Mouse (Mus musculus) liver, adult 2 months (tissue): ENCODE data around the gene Boll. TPM values are rescaled to one million over a fixed set of nuclear protein-coding genes. Genes with fewer than 3 reads are reported as not detected.

Experiments used
- DNase-seq: peaks from one replicate; pipeline ENCODE4 v3.0.0-alpha.2; 2011; ENCODE audit warnings: low read depth, low spot score; ENCODE audit errors: extremely low read depth
- H3K27ac ChIP-seq: fragments of 200-500 bp; replicated peaks from 2 replicates; pipeline ENCODE4 v1.5.1; 2012; ENCODE audit warnings: low read depth, mild to moderate bottlenecking, control low read depth, inconsistent platforms, low read length; ENCODE audit not compliant: insufficient read depth
- H3K27me3 ChIP-seq: fragments of 200-500 bp; 2 replicates; pipeline ENCODE4 v1.6.1; 2012; ENCODE audit warnings: mild to moderate bottlenecking, moderate library complexity, low read length, inconsistent platforms; ENCODE audit not compliant: control insufficient read depth, insufficient read depth
- H3K36me3 ChIP-seq: fragments of 200-500 bp; 2 replicates; pipeline ENCODE4 v1.6.1; 2012; ENCODE audit warnings: low read length, inconsistent platforms; ENCODE audit not compliant: control insufficient read depth, insufficient read depth
- H3K4me1 ChIP-seq: fragments of 200-500 bp; 2 replicates; pipeline ENCODE4 v1.6.1; 2011; ENCODE audit warnings: low read length; ENCODE audit not compliant: control insufficient read depth, insufficient read depth
- H3K4me3 ChIP-seq: fragments of 200-500 bp; 2 replicates; pipeline ENCODE4 v1.5.1; 2011; ENCODE audit warnings: low read depth, mild to moderate bottlenecking, control low read depth, low read length, moderate library complexity; ENCODE audit not compliant: insufficient read depth
- H3K79me2 ChIP-seq: fragments of 200-500 bp; 2 replicates; pipeline ENCODE4 v1.6.1; 2012; ENCODE audit warnings: inconsistent platforms, mild to moderate bottlenecking, low read length, moderate library complexity; ENCODE audit not compliant: control insufficient read depth, insufficient read depth
- H3K9ac ChIP-seq: fragments of 200-500 bp; 2 replicates; pipeline ENCODE4 v1.6.1; 2012; ENCODE audit warnings: low read depth, mild to moderate bottlenecking, control low read depth, inconsistent platforms, low read length
- CTCF ChIP-seq: fragments of 200-500 bp; IDR thresholded peaks from 2 replicates; pipeline ENCODE4 v1.5.1; 2011; ENCODE audit warnings: low read depth, low read length, control low read depth
- POLR2A ChIP-seq: fragments of 200-500 bp; IDR thresholded peaks from 2 replicates; pipeline ENCODE4 v1.6.1; 2011; ENCODE audit warnings: low read length, control low read depth; ENCODE audit not compliant: insufficient read depth; ENCODE audit errors: extremely low read depth
- WGBS: fragments of 180-500 bp; shearing (Covaris S2); methylation state at CpG from one replicate; pipeline ENCODE4 v1.1.7; 2018; 5-methylcytosine and 5-hydroxymethylcytosine counted together
- polyA plus RNA-seq: library from polyadenylated mRNA; depleted of rRNA; stranded (reverse); fragments of >200 nt; gene quantifications from 2 replicates; pipeline ENCODE4 v1.2.3, GENCODE M21; 2012
- total RNA-seq: library from RNA; depleted of rRNA; stranded (reverse); fragments of >200 nt; gene quantifications from 2 replicates; pipeline ENCODE4 v1.2.3, GENCODE M21; 2014

Gene Boll
- total and polyA plus RNA-seq, 2 experiments: not detected

DNA sequence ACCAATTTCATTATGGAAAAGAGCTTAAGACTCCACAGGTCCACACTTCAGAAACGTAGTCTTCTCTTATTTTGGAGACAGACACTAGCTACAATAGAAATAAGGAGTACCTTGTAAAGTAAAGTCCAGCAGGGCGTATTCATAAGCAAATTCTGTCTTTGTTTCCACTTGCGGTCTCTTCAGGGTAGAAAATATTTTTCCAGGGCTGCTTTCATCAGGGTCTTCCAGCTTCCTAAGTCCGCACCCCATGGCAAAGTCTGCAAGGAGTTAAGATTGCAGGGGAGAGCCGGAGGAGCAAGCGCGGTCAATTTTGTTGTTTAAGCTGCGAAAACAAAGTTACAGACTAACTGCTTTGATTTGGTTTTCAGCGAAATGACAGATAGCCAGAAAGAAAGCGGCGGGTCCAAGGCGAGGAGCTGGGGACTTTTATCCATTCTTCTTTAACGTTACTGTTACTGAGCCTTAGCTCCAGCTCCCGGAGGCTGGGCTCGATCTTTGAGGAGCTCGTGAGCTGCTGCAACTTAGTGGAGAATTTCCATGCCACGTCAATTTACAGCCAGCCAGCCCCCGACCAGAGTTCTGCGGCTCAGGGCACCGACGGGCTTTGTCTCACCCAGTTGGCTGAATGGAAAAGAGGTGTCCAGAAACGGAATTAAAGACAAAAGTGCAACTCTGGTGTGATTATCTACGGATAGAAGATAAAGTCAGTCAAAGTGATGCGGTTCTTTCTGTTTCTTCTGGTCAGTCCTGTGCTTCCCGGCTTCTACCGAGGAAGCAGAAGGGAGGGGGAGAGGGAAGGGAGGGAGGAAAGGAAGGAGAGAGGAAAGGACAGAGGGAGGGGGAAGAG lies 137.0 kb downstream of the Boll start, which contains the start of gene Rftn2:
TSS of gene Rftn2 (minus strand) at position 772 of the 847 bp plus-strand sequence.
- Histone ChIP-seq H3K27me3 (no peaks in the 10 kb centered on the region), H3K36me3 (no peaks in the 10 kb centered on the region), H3K27ac (no peak within 1 kb of the TSS), H3K4me3 (peak within 1 kb of the TSS; percentile 61), H3K79me2 (no peaks in the 10 kb centered on the region), H3K9ac (peak within 1 kb of the TSS; percentile 51; the same call in 1 of the 2 replicates), H3K4me1 (no peaks in the 10 kb centered on the region; the same call in 1 of the 2 replicates)
- no peak for TF ChIP-seq CTCF
- TF ChIP-seq POLR2A: no peak
- WGBS: 8% methylated on average over 26 of the region's 26 CpGs
- no peak for DNase-seq

DNA sequence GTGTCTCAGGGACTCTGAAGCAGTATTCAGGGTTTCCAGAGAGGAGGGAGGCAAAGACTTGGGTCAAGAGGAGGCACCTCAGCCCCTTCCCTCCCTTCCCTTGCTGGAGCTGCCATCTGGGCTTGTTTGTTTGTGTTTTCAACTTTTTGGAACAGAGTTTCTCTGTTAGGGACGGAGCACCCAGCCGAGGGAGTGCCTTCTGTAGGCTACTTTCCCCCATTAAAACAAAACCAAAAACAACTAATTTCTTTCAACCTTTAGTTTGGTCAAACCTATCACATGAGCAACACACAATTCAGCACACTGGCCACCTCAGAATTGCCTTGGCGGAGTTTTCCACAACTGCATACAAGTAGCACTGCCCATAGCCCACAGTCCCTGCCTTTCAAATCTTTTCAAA lies 137.9 kb downstream of the Boll start:
- no peak overlapping the region for H3K9ac ChIP-seq
- H3K36me3 ChIP-seq: no peaks in the 10 kb centered on the region
- H3K27ac ChIP-seq: no peak overlapping the region
- no peaks in the 10 kb centered on the region for H3K79me2 ChIP-seq
- peak overlapping the region; percentile 30; the same call in 1 of the 2 replicates for H3K4me3 ChIP-seq
- 76% methylated on average over 3 of the region's 3 CpGs for WGBS
- no peaks in the 10 kb centered on the region; the same call in 1 of the 2 replicates for H3K4me1 ChIP-seq
- H3K27me3 ChIP-seq: no peaks in the 10 kb centered on the region
- TF ChIP-seq POLR2A: no peak
- TF ChIP-seq CTCF: no peak
- DNase-seq: no peak

DNA sequence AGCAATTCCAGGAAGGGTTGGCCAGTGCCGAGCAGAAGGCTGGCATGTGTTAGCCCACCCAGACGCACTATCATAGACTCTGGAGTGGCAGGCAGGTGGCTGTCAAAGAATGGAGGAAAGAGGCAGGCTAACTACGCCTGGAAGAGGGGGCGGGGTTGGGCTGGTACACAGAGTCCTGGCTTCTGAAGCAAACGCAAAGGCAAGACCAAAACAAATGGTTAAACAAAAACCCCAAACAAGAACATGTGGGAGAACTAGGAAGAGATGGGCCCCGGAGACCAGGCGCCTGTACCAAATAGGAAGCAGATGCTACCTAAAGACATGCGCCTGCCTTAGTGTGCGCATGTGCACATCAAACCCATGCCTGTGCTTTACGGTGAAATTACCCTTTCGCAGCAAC lies 139.2 kb downstream of the Boll start:
- Histone ChIP-seq H3K36me3 (no peaks in the 10 kb centered on the region), H3K27me3 (no peaks in the 10 kb centered on the region), H3K4me3 (no peak overlapping the region), H3K4me1 (no peaks in the 10 kb centered on the region; the same call in 1 of the 2 replicates), H3K27ac (no peak overlapping the region), H3K9ac (no peak overlapping the region), H3K79me2 (no peaks in the 10 kb centered on the region)
- DNase-seq: no peak
- TF ChIP-seq CTCF (no peak), POLR2A (no peak)
- 85% methylated on average over 11 of the region's 11 CpGs for WGBS

DNA sequence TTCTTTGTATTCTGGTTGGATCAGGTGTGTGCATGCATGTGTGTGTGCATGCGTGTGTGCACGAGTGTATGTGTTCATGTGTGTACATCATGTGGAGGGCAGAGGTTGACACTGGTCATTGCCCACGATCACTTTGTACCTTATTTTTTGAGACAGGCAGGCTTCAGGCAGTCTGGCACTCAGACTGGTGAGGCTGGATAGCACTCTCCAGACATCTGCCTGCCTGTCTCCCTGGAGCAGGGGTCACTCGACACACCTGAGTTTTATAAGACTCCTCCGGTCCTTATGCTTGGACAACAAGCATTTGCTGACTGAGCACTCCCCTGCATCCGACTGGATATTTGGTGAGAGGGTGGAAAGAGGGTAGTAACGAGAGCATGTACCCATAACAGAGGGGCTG lies 140.2 kb downstream of the Boll start:
- DNase-seq: no peak
- no peak for TF ChIP-seq CTCF
- Histone ChIP-seq H3K4me1 (no peaks in the 10 kb centered on the region; the same call in 1 of the 2 replicates), H3K4me3 (no peak overlapping the region), H3K27ac (no peak overlapping the region), H3K27me3 (no peaks in the 10 kb centered on the region), H3K79me2 (no peaks in the 10 kb centered on the region), H3K36me3 (no peaks in the 10 kb centered on the region), H3K9ac (no peak overlapping the region)
- 91% methylated on average over 7 of the region's 7 CpGs for WGBS

DNA sequence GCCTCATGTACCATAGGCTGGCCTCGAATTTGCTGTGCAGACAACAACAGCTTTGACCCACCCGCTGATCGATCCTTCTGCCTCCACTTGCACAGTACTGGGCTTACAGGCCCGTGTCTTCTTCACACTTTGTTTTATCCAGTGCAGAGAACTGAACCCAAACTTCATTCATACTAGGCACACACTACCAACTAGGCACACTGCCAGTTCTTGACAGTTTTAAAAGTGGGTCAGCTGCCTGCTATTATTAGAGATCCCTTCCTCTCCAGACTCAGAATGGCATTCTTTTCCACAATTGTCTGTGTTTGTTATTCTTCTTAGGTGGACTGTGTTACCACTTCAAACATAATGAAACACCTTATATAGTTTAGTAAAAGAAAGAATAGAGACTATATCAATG lies 141.9 kb downstream of the Boll start:
- WGBS: 80% methylated on average over 4 of the region's 4 CpGs
- no peak for DNase-seq
- no peak overlapping the region for H3K4me3 ChIP-seq

DNA sequence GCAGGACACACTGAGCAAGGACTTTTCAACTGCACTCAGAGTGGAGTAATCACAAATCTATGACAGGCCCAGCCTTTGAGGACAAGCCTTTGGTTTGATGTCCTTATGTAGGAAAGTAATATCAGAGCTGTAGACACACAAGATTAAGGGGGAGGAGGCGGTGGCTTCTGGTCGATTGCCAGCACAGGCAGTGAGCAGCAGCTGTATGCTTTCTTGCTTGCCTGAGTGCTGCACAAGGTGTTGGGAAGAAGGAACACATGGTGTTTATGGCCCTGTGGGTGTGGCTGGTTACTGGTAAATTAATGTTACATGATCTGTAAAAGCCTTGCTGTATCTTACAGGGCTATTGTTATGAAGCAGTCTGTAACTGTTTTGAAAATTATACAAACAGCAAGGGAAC lies 146.1 kb downstream of the Boll start:
- Histone ChIP-seq H3K79me2 (no peaks in the 10 kb centered on the region), H3K4me1 (no peaks in the 10 kb centered on the region), H3K27ac (no peak overlapping the region), H3K4me3 (no peak overlapping the region), H3K27me3 (no peaks in the 10 kb centered on the region), H3K9ac (no peak overlapping the region), H3K36me3 (no peaks in the 10 kb centered on the region)
- DNase-seq: no peak
- WGBS: 83% methylated on average over 2 of the region's 2 CpGs
- TF ChIP-seq CTCF: no peak
- TF ChIP-seq POLR2A: no peak

More for the DNA sequence above, 141.9 kb downstream of the Boll start:
- H3K4me1 ChIP-seq: no peaks in the 10 kb centered on the region
- H3K27ac ChIP-seq: no peak overlapping the region
- no peak overlapping the region for H3K9ac ChIP-seq
- TF ChIP-seq CTCF: no peak
- H3K79me2 ChIP-seq: no peaks in the 10 kb centered on the region
- no peaks in the 10 kb centered on the region for H3K27me3 ChIP-seq
- no peaks in the 10 kb centered on the region for H3K36me3 ChIP-seq
